Mouse (Mus musculus): Measurements from ENCODE around the gene Peak1.
"Not testable (repeated sequence)": the region's sequence is repeated elsewhere in the genome, so short reads cannot be mapped to it uniquely, and the experiment has no call there.

The Peak1 gene

GRCm38 (mm10) chr9:56257227-56258000, 160.5 kb downstream of the Peak1 start:
- in situ Hi-C loops (cut with MboI, MseI) = no loop called here

DNA sequence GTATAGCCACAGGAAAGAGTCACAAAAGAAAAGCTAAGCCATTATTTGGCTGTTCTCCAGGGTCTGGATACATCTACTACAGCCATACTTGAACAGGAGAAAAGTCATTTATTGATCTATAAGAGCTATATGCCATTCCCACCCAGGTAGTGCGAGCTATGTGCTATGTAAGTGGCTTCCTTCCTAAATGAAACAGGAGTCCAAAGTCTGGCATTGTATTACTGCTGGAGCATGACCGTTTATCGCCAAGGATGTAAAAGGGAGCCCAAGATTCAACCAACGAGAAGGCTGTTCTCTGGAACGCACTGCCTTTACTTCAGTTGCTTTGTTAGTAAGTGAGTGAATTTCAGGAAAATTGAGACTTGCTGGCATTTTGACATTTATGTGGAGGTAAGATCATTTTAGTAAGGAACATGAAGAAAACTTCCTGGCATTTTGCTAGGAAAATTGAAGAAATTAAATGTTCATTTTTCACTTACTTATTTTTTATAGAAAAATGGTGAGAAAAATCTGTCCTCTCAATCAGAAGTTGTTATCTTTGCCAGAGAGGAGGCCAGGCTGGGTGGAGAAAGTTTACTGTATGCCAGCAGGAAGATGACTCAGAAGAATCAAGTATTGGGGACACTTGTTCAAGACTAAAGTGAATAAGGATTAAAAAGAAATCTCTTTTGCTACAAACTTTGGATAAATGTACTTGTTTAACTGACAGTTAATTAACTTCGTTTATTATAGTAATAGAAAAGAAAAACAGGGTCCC, 162.0 kb downstream of the Peak1 start:
- in situ Hi-C loops (cut with MboI, MseI) = no loop called here

DNA sequence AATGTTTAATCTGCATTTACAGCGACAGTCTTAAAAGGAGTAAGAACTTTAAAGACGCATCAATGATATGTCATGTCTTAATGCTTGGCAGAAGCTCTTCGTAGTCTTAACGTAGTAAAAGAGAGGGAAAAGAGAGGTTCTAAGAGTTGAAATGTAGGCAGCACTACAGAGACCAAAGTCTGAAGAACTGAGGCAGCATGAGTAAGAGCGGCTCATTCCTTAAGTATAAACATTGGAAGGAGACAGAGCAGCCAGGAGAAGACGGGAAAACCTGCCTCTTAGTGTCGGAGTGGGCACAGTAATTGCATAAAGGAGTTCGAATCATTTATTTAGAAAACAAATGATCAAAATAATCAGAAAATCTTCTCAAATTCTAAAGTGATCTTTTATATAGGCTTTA, 173.5 kb downstream of the Peak1 start:
- in situ Hi-C loops (cut with MboI, MseI) = no loop called here

DNA sequence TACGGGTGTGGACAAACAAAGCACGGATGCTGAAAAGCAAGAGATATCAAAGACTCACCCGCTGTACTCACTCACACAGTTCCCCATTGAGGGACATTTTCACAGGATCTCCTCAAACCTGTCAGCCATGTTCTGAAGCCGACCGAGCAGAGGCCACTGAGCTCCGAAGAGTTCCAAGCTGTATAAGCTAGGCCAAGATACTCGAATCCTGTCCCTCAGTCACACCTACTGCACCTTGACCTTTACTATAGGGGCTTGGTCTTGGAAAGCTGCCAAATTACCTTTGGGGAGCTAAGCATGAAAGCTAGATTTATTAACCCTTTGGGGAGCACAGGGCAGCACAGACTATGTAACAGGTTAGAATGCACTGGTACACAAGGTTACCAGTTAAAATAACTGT, 174.0 kb downstream of the Peak1 start:
- in situ Hi-C loops (cut with MboI, MseI) = no loop called here

DNA sequence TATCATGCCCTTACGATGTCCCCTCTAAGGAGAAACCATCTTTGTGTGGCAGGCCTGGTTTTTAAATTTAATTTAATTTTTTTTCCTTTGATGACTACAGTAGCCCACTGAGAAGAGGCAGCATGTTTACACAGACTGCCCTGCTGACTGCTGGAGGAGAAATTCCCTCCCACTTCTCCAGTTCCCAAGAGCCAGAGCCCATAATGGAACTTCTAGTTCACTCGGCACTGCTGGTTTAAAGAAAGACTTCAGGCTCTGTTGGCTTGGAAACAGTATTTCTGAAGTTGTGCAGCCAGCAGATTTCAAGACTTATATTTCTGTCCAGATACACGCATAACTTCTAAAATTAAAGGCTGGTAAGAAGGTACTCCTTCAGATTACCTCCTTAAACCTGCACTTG, 175.2 kb downstream of the Peak1 start:
- in situ Hi-C loops (cut with MboI, MseI) = no loop called here

GRCm38 (mm10) chr9:56241076-56241475, 176.8 kb downstream of the Peak1 start:
- in situ Hi-C loops (cut with MboI, MseI) = no loop called here

GRCm38 (mm10) chr9:56235871-56236298, 182.0 kb downstream of the Peak1 start:
- in situ Hi-C loops (cut with MboI, MseI) = no loop called here

DNA sequence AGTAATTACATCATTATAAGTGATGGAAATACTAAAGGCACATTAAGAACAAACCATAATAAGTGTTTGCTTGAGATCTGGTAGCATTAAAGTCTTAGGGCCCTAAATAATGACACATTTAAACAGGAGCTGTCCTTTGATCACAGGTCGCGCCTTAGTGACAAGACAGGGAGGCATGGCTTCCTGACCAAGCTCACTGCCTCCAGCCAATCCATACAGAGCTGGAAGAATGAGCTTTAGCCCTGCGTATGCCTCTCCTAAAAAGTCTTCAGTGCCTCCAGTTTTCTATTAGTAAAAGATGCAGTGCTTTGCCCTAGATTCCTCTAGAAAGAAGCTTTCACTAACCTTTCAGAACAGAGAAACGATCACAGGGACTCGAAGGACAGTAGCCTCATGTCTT, 182.6 kb downstream of the Peak1 start:
- in situ Hi-C loops (cut with MboI, MseI) = no loop called here

DNA sequence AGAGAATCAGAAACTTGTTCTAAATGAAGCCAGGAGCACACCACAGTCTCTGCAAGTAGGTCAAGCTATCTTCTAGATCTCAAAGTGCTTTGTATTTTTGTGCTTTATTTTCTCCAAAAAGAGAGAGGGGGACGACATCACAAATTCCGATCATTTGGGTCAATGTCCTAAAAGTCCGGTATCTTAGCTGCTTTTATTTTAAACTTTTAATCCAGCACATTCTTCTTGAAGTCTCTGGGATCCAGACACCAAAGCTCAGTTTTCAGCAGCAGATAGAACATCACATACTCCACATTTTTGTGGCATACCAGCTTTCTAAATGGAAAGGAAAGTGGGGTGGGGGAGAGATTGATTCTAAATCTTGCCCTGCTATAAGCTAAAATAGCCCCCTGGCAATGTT, 183.3 kb downstream of the Peak1 start:
- in situ Hi-C loops (cut with MboI, MseI) = no loop called here

DNA sequence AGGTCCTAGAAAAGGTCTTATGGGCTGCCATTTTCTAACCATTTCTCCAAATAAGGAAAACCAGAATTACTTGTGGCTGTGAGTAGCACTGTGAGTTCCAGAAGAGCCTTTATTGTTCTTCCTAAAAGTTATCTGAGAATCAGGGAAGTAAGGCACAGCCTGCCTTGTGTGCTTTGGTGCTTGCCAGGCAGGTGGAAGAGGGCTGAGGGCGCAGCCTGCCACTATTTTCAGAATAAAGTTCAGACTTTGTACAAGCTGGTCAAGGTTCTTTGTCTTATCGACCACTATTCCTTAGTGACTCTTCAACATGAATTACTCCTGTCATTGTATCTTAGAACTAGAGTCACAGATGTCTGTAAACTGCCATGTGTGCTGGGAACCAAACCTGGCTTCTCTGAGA, 184.6 kb downstream of the Peak1 start:
- in situ Hi-C loops (cut with MboI, MseI) = no loop called here

- in situ Hi-C loops (cut with MboI, MseI) = no loop called here
Measured at GRCm38 (mm10) chr9:56230906-56231305, 187.0 kb downstream of the Peak1 start.

GRCm38 (mm10) chr9:56227626-56228025, 190.2 kb downstream of the Peak1 start:
- in situ Hi-C loops (cut with MboI, MseI) = no loop called here

- in situ Hi-C loops (cut with MboI, MseI) = not testable (repeated sequence)
Measured at GRCm38 (mm10) chr9:56223429-56224051, 194.3 kb downstream of the Peak1 start.

- in situ Hi-C loops (cut with MboI, MseI) = no loop called here
Measured at GRCm38 (mm10) chr9:56218860-56219259, 199.0 kb downstream of the Peak1 start.

DNA sequence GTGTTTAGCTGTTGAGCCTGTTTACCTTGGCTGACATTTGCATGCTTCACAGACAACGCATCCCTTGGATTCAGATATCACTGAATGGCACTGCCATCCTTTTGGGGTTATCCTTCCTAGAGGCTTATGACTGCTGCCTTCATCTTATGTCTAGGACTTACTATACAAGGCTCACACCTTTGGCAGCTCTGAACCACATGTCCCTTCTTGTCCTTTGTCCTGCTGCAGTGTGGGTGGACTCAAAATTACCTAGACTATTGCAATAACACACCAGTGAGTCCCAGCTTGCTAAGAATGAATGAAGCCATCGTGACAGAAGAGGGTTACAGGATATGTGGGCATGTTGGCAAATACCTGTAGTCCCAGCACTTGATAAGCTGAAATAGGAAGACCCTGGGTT, 199.8 kb downstream of the Peak1 start:
- in situ Hi-C loops (cut with MboI, MseI) = no loop called here

DNA sequence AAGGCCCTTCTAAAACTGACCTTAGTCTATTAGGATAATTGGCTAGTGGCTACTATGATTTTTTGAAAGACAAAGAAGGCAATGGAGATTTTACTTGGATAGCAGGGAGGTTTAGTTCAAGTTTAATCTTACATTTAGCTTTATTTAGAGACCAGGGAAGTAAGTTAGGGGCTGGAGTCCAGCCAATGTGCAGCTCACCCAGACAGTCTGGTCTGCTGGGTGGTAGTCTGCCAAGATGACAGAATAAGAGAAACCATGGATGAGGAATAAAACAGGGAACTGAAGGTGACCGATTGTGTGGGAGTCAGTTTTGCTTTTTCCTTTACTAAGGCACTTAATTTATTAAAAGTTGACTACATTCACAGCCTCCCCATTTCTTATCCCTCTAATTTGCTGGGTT, 200.5 kb downstream of the Peak1 start:
- in situ Hi-C loops (cut with MboI, MseI) = no loop called here

- in situ Hi-C loops (cut with MboI, MseI) = no loop called here
Measured at GRCm38 (mm10) chr9:56213451-56214291, 204.2 kb downstream of the Peak1 start.

GRCm38 (mm10) chr9:56208817-56209216, 209.1 kb downstream of the Peak1 start:
- in situ Hi-C loops (cut with MboI, MseI) = no loop called here

- in situ Hi-C loops (cut with MboI, MseI) = no loop called here
Measured at GRCm38 (mm10) chr9:56207516-56207915, 210.4 kb downstream of the Peak1 start.

GRCm38 (mm10) chr9:56207083-56207482, 210.8 kb downstream of the Peak1 start:
- in situ Hi-C loops (cut with MboI, MseI) = no loop called here

GRCm38 (mm10) chr9:56205336-56205735, 212.5 kb downstream of the Peak1 start:
- in situ Hi-C loops (cut with MboI, MseI) = no loop called here

- in situ Hi-C loops (cut with MboI, MseI) = no loop called here
Measured at GRCm38 (mm10) chr9:56204316-56204715, 213.6 kb downstream of the Peak1 start.
